In the genomic region with DNA sequence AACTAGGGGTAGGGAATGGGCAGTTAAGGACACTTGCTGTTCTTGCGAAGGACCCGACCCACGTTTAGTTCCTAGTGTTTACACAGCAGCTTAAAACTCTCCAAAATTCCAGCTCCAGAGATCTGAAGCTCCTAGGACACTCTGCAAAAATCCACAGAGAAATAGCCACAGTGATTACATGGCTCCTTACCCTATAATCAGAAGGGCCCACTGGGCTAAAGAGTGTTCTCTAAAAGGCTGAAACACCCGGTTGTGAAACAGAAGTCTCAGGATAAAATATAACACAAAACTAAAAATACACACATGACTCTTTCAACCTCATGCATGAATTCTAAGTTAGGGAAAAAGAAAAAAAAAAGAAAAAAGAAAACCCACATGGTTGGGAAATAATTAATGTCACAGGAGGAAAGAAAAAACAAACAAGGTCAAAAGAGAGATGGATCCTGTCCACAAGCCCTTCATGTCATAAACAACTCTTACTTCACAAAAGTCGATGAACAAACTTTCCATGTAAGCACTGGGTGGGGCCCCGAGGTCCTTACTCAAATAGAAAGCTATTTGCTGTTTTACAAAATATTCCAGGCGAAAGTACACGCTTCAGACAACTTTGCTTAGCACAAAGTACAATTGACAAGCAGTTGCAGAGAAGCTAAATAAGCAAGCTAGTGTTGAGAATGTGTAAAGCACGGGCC, we compare ENCODE assay signal across 18 mouse cellular contexts.
DNase-seq lines count a peak whose midpoint lies in the region; ATAC-seq and TF ChIP-seq lines count a peak whose summit lies in the region.
"Had no signal": no experiment of that assay in that cellular context is flagged by ENCODE, and none has a peak within 500 bp of the region (broad histone marks: within the 10 kb centered on the region; RNA-seq: fewer than 3 reads in every experiment).

No protein-coding gene starts in this region.

- H3K9me3 ChIP-seq in kidney, embryonic 16.5 days (ENCODE audit: low read length), result no peaks in the 10 kb centered on the region
- H3K9me3 ChIP-seq in liver, postnatal 0 days (ENCODE audit: low read length), result no peaks in the 10 kb centered on the region
- H3K9me3 ChIP-seq: midbrain, embryonic 15.5 days; neural tube, embryonic 13.5 days; stomach, embryonic 15.5 days had no signal

- no peak overlapping the region for H3K27ac ChIP-seq in kidney, embryonic 16.5 days (ENCODE audit: low read length)
- H3K27ac ChIP-seq in liver, postnatal 0 days (ENCODE audit: low read depth), result peak overlapping the region; percentile 83
- H3K27ac ChIP-seq: macrophage; midbrain, embryonic 15.5 days; neural tube, embryonic 13.5 days; stomach, embryonic 15.5 days had no signal

- no peaks in the 10 kb centered on the region for H3K27me3 ChIP-seq in kidney, embryonic 16.5 days (ENCODE audit: insufficient read depth, low read length)
- no peaks in the 10 kb centered on the region for H3K27me3 ChIP-seq in liver, postnatal 0 days (ENCODE audit: insufficient read depth, low read length)
- H3K27me3 ChIP-seq: midbrain, embryonic 15.5 days; neural tube, embryonic 13.5 days; stomach, embryonic 15.5 days had no signal

- TF ChIP-seq CTCF in liver, postnatal 0 days (IDR thresholded peaks at IDR 0.05; ENCODE audit: low read depth), result no peak

- TF ChIP-seq EP300 in liver, postnatal 0 days (IDR thresholded peaks at IDR 0.05; ENCODE audit: low read depth), result peak; percentile 68

- ATAC-seq in kidney, embryonic 16.5 days (ENCODE audit: low FRiP score, low TSS enrichment), result no peak
- ATAC-seq in liver, postnatal 0 days, result peak; percentile 97
- ATAC-seq: forebrain, embryonic 14.5 days; hindbrain, embryonic 16.5 days; midbrain, embryonic 15.5 days had no signal

- no peak overlapping the region for H3K4me2 ChIP-seq in kidney, embryonic 16.5 days (replicated peaks; ENCODE audit: low read depth, low read length)
- H3K4me2 ChIP-seq in liver, postnatal 0 days (ENCODE audit: low read depth, low read length), result no peak overlapping the region
- H3K4me2 ChIP-seq: midbrain, embryonic 15.5 days; neural tube, embryonic 13.5 days; stomach, embryonic 15.5 days had no signal

- peak; percentile 27 for DNase-seq in adrenal gland, postnatal 14 days
- no peak for DNase-seq in adrenal gland, adult 8-10 months
- peak; percentile 5 for DNase-seq in kidney, adult 18-20 months
- DNase-seq in NIH3T3 (ENCODE audit: low read depth), result peak; percentile 61
- DNase-seq in liver, postnatal 0 days, result peak; percentile 38
- DNase-seq in embryo, embryonic 10.5 days (ENCODE audit: low spot score), result no peak
- DNase-seq in right cerebral cortex, adult 2 months (ENCODE audit: low spot score in 2 of 2), result no peak
- DNase-seq: heart, postnatal 14 days; layer of hippocampus, postnatal 36 days; left cerebral cortex, postnatal 4 days; thymus, postnatal 14 days had no signal

- WGBS in kidney, embryonic 16.5 days, result 58% methylated on average over 9 of the region's 9 CpGs
- WGBS in liver, postnatal 0 days (ENCODE audit: insufficient replicate concordance), result 57% methylated on average over 9 of the region's 9 CpGs

- no peaks in the 10 kb centered on the region for H3K4me1 ChIP-seq in kidney, embryonic 16.5 days (ENCODE audit: insufficient read depth, low read length)
- H3K4me1 ChIP-seq in liver, postnatal 0 days (ENCODE audit: insufficient read depth), result 0 out of 2 replicates have a peak, but pooled peaks cover 5% of the 10 kb centered on the region
- H3K4me1 ChIP-seq: midbrain, embryonic 15.5 days; neural tube, embryonic 13.5 days; stomach, embryonic 15.5 days had no signal

- H3K4me3 ChIP-seq in kidney, embryonic 16.5 days (ENCODE audit: low read length), result no peak overlapping the region
- H3K4me3 ChIP-seq in liver, postnatal 0 days (ENCODE audit: low read depth, low read length), result no peak overlapping the region
- H3K4me3 ChIP-seq: midbrain, embryonic 15.5 days; neural tube, embryonic 13.5 days; stomach, embryonic 15.5 days had no signal

- H3K9ac ChIP-seq in kidney, embryonic 16.5 days (replicated peaks; ENCODE audit: low read length), result no peak overlapping the region
- no peak overlapping the region for H3K9ac ChIP-seq in liver, postnatal 0 days (replicated peaks)
- H3K9ac ChIP-seq: midbrain, embryonic 15.5 days; neural tube, embryonic 13.5 days; stomach, embryonic 15.5 days had no signal

- H3K36me3 ChIP-seq in kidney, embryonic 16.5 days (ENCODE audit: insufficient read depth, low read length), result no peaks in the 10 kb centered on the region
- no peaks in the 10 kb centered on the region for H3K36me3 ChIP-seq in liver, postnatal 0 days (replicated peaks; ENCODE audit: insufficient read depth, low read length)
- H3K36me3 ChIP-seq: midbrain, embryonic 15.5 days; neural tube, embryonic 13.5 days; stomach, embryonic 15.5 days had no signal

Comparison
In these comparisons a context has a peak if more than half of its experiments do, and no peak if none do; other contexts are left out.
1. DNase-seq: peak in adrenal gland, postnatal 14 days (single experiment), kidney, adult 18-20 months (single experiment), NIH3T3 (single experiment) and liver, postnatal 0 days (single experiment); none in adrenal gland, adult 8-10 months (single experiment), embryo, embryonic 10.5 days (single experiment) and right cerebral cortex, adult 2 months (0 of 2).